Mouse (Mus musculus) layer of hippocampus, postnatal 36 days (tissue): ENCODE measurements around the gene Foxj3. TPM values are rescaled to one million over a fixed set of nuclear protein-coding genes. Genes with fewer than 3 reads are reported as not detected.
"Not testable (repeated sequence)": the region's sequence is repeated elsewhere in the genome, so short reads cannot be mapped to it uniquely, and the experiment has no call there.

Experiments
- DNase-seq, 2 experiments: peaks; one replicate each; pipeline ENCODE4 v3.0.0; 2022
- total RNA-seq, 2 experiments: library from RNA; stranded (reverse); gene quantifications; 2 replicates each; pipeline ENCODE4 v1.2.3; 2021

Gene Foxj3
- total RNA-seq, 2 experiments from 2014 or later, result 63.6 to 72.9 TPM

DNA sequence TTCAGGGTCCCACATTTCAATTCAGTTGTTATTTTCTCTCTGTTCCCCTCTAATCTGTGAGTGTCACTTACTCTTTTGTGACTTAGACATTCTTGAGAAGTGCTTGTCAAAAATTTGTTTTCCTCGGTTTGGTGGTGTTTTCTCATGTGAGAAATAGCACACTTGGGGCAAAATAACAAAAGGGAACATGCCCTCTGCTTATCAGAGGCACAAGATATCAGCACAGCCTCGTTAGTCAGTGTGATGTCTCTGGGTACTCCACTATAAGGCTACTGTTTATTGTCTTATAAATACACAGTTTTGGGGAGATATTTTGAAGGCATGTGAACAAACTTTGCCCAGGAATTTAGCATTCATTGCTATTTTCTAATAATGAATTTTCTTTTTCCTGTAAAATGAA is 37.7 kb downstream of the Foxj3 start:
- no peak for DNase-seq

DNA sequence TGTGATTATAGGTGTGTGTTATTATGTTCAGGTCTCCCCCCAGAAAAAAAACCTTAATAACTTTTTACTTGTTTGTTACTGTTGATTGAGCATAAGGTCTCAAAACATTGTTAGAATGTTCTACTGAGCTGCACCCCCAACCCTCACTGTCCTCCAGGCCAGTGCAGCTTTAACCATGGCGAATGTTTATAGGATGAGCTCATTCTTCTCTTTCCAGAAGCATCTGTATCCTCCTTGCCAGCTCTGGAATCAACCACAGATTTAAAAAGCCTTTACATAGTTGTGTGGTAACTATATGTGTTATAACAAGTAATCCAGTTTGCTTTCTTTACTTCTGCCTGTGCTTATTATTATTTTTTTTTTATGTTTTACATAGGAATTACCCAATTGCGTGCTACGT is 38.7 kb downstream of the Foxj3 start:
- DNase-seq, result no peak

DNA sequence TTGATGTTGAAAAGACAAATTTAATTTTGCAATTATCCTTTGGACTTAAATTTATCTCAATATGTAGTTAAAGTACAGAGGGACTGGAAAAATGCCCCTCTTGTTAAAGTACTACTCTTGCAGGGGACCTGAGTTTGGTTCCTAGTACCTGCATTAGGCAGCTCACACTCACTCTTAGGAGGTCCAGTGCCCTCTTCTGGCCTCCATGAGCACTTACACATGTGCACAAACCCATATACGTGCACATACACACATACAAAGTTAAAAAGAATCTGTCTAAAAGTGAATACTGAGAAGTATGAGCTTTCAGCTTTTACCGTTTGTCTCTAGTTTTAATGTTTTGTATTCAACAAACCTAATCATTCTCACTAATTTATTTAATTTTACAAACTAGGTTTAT is 51.2 kb downstream of the Foxj3 start:
- no peak for DNase-seq

DNA sequence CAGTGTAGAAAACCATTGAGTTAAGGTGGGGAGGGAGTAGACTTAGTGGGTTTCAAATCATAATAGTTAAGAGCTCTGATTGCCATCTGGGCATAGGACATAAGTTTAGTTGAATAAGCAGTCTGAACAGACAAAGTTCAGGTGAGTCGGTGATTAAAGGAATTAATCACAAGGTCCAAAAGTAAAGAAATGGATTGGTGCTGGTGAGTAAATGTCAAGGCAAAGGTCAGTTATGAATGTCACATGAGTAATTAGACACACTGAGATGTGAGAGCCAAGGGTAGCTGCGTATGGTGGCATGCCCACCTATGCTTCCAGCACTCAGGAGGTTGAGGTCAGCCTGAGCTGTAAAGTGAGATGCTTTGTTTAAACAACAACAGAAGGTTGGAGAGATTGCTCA is 52.6 kb downstream of the Foxj3 start:
- no peak for DNase-seq

DNA sequence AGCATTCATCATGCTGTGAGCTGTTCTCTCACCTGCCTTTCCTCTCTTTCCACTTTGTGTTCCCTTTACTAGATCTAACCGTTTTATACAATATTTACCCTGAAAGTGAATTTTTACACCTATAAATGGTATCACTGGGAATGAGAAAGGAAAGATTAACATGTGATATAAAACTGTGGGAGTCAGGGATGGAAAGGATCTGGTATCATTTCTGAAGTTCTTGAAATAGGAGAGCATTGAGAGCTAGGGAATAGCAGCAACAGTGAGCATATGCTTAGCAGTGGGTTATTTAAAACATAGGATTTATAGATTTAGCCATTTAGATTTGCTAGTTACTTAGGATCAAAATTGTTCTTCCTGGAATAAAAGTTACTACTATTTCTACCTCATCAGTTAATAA is 53.2 kb downstream of the Foxj3 start:
- no peak for DNase-seq

DNA sequence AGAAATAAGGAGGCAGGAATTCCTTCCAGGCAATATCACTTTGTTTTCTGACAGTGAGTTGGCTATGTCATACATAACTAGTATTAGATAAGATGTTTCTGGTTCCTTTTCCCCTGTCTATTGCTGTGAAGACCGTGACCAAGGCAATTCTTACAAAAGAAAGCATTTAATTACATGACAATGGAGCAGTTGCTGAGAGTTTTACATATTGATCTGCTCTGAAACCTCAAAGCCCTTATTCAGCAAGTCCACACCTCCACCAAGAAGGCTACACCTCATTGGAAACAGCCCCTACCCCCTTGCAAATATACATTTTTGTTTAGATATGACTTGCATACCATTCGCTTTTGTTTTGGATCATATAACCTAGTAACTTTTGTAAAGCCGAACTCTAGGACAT is 55.7 kb downstream of the Foxj3 start:
- DNase-seq, result no peak

DNA sequence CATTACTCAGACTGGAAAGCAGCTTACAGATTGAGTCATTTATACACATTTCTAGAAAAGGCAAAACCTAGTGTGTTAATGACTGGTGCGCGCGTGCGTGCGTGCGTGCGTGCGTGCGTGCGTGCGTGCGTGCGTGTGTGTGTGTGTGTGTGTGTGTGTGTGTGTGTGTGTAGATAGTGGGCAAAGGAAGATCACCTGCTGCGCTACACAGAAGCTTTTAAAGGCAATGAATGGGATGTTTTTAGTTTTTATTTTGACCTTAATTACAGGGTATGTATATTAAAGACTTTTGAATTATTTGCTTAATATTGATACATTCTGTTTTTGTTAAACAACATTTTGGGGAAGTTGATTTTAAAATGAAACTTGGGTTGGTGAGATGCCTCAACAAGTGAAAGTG is 57.5 kb downstream of the Foxj3 start:
- DNase-seq, result no peak

DNA sequence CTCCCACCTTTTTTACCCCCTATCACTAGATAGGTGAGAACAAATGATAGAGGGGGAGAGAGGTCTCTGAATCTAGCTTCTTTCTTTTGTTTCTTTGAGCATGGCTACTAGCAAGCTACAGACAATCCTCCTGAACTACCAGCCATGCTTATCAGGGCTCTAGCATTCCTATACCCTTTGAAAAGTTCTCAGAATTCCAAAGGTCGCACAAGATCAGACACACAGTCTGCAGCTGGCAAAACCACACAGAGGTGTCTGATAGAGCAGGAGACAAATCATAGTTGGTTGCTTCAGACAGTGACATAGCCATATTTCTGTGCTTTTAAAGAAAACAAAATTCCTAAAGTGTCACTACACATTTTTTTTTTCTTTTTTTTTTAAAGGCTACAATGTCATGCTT is 62.8 kb downstream of the Foxj3 start:
- no peak for DNase-seq

DNA sequence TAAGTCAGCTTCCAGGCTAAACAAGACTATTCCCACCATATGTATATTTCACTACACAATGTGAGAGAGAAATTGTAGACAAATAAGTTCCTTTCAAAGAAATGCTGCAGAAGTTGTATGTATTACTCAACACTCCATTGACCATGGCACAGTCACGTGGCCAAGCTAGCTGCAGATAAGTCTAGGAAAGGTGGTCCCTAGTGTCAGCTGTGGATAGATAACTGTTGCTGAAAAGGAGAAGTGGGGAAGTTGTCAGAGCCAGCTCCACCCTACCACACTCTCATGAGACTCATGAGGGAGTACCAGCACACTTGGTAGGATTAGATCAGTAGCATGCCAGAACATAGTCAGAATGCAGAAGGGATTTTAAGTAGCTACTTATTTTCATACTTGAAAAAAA is 72.7 kb downstream of the Foxj3 start:
- DNase-seq, result no peak

DNA sequence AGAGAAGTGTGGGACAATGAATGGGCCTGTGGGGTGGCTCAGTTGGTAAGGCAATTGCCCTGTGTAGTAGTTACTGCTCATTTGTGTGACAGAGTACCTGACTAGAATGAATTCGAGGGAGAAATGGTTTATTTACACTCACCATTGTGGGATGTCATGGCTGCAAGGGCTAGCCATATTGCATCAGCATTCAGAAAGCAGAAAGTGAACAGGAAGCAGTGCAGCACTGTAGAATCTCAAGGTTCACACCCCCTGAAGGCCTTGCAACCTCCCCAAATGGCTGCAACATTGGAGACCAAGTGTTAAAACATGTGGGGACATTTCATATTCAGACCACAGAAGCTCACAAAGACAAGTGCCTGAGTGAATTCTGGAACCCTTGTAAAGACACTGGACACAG is 77.3 kb downstream of the Foxj3 start:
- DNase-seq, result no peak

DNA sequence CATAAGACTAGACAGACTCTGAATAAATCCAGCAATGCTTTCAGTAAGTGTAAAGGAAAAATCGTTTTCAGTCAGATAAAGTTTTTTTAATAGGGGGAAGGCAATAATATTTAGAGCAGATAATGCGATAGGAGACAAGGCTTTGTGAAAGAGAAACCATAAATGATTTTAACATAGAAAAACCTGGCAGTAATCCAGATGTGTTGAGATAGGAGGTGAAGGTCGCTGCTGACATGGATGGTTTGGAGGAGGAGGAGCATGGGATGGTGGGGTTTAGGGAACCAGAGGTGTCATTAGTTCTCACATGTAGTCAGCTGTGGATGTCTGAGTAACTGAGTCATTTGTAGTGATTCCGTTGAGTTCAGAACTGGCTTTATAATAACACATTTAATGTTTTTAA is 77.9 kb downstream of the Foxj3 start:
- no peak for DNase-seq

DNA sequence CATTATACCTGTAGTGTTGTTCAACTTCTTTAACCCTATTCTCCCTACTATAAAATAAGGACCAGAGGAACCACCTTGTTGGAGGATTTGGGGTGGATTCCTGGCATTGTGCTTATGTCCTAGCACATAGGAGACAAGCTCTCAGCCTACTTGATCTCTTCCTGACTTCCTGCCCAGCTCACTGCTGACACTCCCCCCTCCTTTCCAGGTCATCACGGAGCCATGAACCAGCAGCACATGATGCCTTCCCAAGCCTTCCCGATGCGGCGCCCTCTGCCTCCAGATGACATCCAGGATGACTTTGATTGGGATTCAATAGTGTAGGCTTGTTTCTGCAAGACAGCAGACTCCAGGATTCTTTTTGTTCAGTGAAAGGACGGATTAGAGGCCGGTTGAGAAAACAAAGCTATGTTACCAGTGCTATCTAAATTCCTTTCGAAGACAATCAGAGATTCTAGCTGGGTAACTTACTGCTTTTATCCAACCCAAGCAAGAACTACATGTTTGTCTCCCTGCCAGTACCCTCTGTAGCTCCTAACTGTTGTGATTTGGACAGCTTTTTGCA is 89.4 kb downstream of the Foxj3 start:
- DNase-seq, result no peak

DNA sequence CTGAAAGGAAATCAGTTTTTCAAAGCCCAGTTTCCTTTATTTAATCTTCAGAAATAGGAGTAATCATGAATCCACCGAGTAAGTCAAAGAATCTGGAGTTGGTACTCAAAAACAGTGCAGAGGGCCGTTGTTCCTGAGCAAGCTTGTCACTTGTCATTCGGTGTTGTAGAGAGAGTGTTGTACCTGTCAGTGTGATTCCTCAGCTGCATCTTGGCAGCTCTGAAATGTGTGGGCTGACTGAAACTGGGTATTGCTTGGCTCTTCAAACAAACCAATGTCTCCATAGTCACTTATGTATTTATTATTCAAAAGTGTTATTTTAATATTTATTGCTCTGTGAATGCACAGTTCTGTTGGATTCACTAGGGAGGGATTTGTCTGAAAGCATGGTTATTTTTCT is 90.1 kb downstream of the Foxj3 start:
- no peak for DNase-seq

DNA sequence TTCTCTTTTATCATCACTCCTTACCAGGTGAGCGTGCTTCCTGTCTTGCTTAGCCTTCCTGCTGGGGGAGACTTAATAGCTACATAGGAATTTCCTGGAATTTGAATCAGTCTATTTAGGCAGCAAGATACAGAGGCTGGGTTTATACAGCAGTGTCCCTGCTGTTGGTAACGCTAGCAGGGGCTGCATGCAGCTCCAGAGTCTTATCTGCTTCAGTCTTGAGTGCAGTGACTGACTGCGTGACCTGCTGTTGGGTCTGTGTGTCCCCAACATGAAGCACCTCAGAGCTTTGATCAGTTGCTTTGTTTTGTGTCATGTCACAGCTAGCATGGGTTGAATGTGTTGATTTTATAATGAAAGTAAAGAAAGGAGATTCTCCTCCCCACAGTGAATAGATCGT is 90.5 kb downstream of the Foxj3 start:
- no peak for DNase-seq

DNA sequence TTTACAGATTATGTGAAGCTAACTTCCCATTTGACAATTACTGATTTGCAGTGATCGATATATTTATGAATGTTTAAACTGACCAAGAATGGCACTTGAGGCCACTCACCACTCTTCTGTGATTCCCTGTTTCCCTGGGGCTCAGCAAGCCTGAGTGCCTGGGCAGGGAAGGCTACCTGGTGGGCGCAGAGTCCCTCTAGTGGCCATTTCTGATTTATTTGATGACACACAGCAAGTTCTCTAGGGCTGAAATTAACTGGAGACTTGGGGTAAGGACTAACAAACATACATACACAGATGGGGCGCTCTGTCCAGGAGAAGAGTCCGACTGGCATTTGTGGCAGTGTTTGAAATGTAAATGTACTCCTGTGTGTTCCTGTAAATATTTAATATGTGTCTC is 91.6 kb downstream of the Foxj3 start:
- not testable (repeated sequence) for DNase-seq

DNA sequence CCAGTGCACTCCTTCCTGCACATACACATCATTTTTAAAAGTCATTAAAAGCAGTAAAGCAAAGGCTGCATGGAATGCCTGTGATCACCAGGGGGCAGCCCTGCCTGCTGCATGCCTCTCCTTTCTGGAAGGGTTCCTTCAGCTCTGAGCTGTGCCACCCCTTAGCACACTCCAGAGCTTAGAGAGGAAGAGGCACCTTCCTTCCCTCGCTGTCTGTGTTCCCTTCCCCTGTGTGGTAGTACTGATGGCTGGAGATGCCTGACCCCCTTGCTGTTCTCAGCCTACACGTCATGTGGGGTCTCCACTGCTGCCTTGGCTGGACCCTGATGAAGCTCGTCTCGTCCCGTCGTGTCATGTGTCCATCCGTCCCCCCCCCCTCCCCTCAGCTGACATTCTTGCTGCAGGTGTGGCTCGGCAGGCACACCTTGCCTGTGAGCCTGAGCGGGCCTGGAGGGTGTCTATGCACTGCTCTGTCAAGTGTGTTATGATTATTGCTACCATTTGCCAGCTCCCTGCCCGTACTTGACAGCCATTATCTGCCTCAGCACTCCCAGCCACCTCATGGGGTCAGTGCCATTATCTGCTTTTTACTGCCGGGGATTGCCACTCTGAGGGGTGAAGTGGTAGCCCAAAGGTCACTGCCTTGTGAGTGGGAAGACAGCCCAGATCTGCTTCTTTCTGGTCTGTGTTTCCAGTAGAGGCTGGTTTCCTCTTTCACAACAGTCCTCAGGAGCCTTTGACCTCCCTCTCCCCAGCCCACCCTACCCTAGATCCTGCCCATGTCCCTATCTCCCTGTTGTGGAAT is 94.5 kb downstream of the Foxj3 start:
- peak; percentile 45 to 56 for DNase-seq

DNA sequence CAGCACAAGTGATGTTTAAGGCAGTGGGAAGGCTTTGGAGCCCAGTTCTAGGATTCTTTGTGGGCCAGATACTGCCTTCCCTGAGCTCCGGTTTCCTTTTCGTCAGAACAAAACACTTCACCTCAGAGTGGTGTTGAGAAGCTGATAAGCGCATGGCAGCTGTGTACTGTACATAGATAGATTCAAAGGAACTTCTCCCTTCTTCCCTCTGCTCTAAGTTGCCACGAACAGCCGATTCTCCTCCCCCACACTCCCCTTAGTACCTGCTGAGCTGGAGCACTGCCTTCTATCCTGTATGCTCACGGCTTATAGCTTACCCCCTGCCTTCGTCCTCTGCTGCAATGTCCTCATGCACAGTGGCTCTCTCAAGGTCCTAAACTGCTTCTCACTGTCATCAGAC is 95.9 kb downstream of the Foxj3 start:
- DNase-seq, result no peak

DNA sequence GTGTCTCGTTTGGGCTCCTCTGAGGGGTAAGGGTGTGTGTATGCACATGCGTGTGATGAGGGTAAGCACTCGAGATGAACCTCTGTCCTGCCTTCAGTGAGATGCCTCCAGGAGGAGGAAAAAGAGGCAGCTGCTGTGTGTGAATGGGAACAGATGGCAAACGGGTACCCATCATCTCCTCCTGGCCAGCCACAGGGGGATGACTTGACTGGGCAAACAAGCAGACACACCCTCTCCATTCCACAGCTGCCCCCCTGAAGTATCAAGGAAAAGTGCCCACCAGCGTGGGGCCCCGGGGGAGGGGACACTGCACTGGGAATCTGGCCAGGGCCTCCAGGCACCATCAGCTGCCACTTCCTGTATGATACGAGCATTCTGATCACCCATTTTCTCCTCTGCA is 96.5 kb downstream of the Foxj3 start:
- DNase-seq, result peak in 1 of 2 experiments; percentile 18

DNA sequence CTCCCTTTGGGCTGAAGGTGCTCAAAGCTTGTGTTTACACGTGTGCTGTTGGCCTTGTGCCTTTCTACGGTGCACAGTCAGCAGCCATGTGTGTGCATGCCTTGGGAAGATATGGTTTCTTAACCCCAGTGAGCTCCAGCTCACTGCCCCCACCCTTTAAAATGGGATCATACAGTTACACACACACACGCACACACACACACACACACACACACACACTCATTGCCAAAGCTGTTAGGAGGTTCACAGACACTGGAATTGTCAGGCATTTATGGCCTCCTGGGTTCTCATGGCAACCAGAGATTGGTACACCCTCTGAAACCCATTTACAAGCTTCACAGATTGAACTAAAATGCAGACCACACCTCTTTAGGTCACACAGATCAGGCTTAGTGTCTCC is 97.1 kb downstream of the Foxj3 start:
- no peak for DNase-seq

DNA sequence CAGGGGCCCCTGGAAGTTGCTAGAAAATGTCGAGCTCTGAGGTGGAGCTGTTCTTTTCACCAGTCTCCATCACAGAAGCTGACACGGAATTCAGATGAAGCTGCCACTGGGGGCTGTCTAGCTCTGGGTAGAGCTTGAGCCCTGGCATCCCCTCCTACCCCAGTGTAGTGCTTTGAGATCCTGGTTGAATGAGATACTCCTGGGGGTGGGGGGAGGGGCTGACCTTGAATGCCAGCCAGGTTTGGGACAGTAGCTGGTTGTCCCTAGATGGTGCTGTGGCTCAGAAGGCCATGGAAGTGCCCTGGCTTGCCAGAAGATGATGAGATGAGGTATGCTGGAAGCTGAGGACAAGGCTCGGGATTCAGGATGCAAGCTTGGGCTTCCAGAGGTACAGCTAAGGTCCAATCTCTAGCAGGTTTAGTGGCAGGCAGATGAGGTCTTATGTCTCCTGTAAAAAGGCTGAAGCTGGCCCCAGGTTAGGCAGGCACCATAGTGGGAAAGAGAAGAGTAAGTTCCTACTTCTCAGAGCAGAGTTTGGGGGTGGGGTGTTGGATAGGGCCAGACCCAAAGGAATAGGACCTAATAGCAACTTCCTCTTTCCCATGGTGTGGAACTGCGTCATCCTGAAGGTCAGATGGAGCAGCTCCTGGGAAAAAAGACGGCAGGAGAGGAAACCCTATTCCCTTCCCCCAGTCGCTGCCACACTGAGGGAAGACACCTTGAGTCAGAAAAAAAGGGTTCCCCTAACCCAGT is 98.3 kb downstream of the Foxj3 start:
- DNase-seq, result no peak

DNA sequence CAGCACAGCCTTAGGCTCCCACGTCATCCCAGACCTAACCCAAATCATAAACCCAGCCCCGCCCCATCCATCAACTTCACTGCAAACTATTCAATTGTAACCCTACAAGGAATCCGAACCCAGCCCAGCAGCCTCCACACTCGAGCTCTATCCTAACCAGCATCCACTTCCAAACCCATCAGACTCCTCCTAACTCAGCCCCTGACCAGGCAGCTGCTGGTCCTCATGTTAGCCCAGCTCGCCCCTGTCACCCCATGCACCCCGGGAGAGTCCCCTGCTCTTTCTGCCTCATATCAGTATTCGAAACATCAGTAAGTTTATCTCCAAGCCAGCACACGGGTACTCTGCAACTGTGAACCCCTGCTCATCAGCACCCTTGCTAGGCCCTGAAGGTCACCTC is 98.9 kb downstream of the Foxj3 start:
- no peak for DNase-seq

DNA sequence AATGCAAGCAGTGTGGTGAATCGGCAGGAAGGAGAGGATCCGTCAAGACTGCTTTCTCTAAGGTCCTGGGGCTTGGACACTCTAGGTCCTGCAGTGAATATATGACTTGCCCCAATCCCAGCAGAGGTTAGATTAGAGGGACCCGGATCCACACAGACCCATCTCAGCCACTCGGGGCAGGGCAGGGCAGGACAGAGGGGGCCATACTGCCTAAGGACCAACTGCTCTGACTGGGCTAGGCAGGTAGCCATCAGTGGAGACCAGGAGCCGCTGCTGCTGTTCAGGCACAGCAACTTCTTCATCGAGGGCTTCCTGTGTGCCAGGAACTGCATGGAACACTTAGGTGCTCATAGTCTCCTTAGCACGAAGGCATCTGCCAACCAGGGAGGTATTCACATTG is 99.9 kb downstream of the Foxj3 start:
- DNase-seq, result no peak

DNA sequence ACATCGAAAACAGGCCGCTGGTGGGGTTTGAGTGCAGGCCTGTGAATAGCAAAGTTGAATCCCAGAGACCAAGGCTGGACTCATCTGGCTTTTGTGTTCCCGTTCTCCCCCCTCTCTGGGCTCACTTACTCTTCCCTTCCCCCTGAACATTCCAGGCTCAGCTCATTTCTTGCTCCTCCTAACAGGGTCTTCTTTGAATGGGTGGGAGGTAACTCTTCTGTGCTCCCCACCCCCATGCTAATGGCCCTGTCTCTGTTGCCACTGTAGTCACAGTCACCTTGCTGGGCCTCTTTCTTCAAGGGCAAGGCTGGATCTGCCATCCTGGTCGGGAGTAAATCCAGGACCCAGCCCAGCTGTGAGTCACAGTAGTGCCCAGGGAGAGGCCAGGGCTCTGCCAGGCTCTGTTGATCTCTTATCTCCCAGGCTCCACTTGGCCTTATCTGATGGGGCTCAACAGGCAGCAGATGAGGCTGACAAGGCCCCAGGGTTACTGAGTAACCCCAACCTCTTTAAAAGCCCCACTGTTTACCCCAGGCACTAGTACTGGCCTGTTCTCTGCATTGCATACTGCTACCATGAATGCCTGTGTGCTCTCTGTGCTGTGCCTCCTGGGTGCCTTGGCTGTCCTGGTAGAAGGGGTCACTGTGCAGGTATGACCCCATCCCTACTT is 100.5 kb downstream of the Foxj3 start, which contains the start of gene Guca2a:
Guca2a (plus strand) TSS at position 529 of the 670 bp plus-strand sequence.
- no peak for DNase-seq
